Mouse (Mus musculus): ENCODE data around the gene Bcar3. TPM values are rescaled to one million over a fixed set of nuclear protein-coding genes. Genes with fewer than 3 reads are reported as not detected.

Bcar3 gene
- polyA plus RNA-seq, 1 experiment from 2014 or later: 6.8 TPM

DNA sequence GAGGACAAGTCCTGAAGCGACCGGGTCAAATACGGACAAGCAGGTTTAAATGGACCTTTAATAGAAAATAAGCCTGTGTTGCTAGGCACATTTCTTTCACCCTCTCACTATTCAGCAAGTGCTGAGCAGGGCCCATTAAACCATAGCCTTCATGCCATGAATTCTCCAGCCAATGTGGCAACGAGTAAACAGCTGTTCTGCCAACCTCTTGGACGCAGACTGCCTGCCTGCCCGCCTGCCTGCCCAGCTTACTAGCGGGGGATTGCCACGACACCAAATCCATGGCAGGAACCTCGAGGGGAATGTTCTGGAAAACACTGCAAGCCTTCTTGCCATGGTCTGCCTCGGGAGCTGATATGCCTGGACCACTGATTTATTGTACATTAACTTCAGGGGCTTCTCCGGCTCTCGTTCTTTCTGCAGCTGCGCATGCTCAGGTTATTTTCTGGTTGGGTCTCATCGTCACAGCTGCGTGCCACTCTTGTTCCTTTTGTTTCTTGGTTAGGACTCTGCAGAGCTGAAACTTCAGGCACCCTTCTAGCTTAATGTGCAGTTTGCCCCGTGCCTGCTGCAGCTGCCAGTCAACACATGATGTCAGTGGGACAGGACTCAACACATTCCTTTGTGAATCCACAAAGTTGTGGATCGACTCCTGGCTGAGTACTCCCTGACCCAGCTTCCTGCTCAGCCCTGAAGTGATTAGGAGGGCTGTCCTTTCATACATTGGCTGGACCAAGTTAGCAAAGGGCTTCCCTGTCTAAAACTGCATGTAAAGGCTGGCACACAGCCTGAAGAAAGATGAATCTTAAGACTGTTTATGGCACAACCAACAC is 120.0 kb downstream of the Bcar3 start:
- peak overlapping the region; percentile 11; the same call in 1 of the 2 replicates for H3K4me3 ChIP-seq
- no peak overlapping the region for H3K9ac ChIP-seq
- peaks cover 30% of the 10 kb centered on the region for H3K27me3 ChIP-seq (replicated peaks)
- H3K4me2 ChIP-seq: peak overlapping the region; percentile 25
- ATAC-seq: no peak
- H3K9me3 ChIP-seq (replicated peaks): no peaks in the 10 kb centered on the region
- no peaks in the 10 kb centered on the region for H3K4me1 ChIP-seq
- no peaks in the 10 kb centered on the region for H3K36me3 ChIP-seq
- WGBS (ENCODE audit: insufficient replicate concordance): 26% methylated on average over 17 of the region's 17 CpGs
- H3K27ac ChIP-seq: no peak overlapping the region

- Histone ChIP-seq H3K27me3 (replicated peaks) (peaks cover 39% of the 10 kb centered on the region), H3K27ac (no peak overlapping the region), H3K9me3 (replicated peaks) (no peaks in the 10 kb centered on the region), H3K36me3 (no peaks in the 10 kb centered on the region), H3K4me3 (no peak overlapping the region), H3K4me2 (no peak overlapping the region), H3K9ac (no peak overlapping the region), H3K4me1 (no peaks in the 10 kb centered on the region)
- WGBS (ENCODE audit: insufficient replicate concordance): 64% methylated on average over 8 of the region's 8 CpGs
- ATAC-seq: no peak
Measured at GRCm38 (mm10) chr3:122414868-122415267, 120.9 kb downstream of the Bcar3 start.

- Histone ChIP-seq H3K9me3 (replicated peaks) (no peaks in the 10 kb centered on the region), H3K27ac (no peak overlapping the region), H3K4me1 (no peaks in the 10 kb centered on the region), H3K27me3 (replicated peaks) (peaks cover 62% of the 10 kb centered on the region), H3K36me3 (no peaks in the 10 kb centered on the region), H3K4me2 (no peak overlapping the region), H3K9ac (no peak overlapping the region), H3K4me3 (no peak overlapping the region)
- WGBS (ENCODE audit: insufficient replicate concordance): 59% methylated on average over 11 of the region's 11 CpGs
- no peak for ATAC-seq
Measured at GRCm38 (mm10) chr3:122417466-122417865, 123.5 kb downstream of the Bcar3 start.

GRCm38 (mm10) chr3:122418564-122419274 is 124.8 kb downstream of the Bcar3 start:
- no peaks in the 10 kb centered on the region for H3K4me1 ChIP-seq
- H3K9me3 ChIP-seq (replicated peaks): no peaks in the 10 kb centered on the region
- no peak for ATAC-seq
- peaks cover 55% of the 10 kb centered on the region for H3K27me3 ChIP-seq (replicated peaks)
- peak overlapping the region; percentile 71 for H3K4me2 ChIP-seq
- no peak overlapping the region for H3K27ac ChIP-seq
- H3K4me3 ChIP-seq: peak overlapping the region; percentile 59; the same call in 1 of the 2 replicates
- H3K36me3 ChIP-seq: no peaks in the 10 kb centered on the region
- WGBS (ENCODE audit: insufficient replicate concordance): 32% methylated on average over 16 of the region's 16 CpGs
- H3K9ac ChIP-seq: no peak overlapping the region

DNA sequence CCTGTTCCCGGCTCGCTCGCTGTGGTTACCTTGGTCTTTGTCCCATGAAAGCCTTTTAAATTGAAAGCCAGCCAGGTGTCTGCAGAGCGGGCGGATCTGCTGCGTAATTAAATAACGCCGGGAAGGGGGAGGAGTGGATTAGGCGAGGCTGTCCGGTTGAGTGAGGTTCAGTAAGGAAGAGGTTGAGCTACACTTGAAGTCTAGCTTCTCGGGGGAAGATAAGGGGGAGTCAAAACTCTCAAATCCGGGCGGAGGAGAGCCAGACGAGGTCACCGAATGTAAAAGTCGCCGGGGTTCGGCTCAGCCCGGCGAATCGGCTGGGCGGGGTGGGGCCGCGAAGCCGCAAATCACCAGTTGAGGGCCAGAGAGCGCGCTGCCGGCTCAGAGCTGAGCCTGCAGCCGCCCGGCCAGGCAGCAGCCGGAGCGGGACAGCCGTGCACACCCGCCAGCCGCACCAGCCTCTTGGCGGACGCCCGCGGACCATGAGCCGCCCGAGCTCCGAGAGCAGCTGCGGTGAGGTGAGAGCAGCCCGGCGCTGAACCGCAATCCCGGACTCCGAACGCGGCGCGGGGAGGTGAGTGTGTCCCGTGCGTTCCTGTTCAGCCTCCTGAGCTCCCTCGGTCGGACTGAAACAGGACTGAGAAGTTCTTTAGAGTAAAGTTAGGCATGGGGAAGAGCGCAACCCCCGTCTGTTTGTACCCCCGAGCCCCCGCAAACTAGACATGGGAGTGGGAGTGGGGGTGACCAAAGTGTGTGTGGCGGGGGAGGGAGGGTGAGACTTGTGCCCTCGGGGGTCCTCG is 125.9 kb downstream of the Bcar3 start:
- peaks cover 48% of the 10 kb centered on the region for H3K27me3 ChIP-seq (replicated peaks)
- H3K9ac ChIP-seq: peak overlapping the region; percentile 62
- no peak overlapping the region for H3K27ac ChIP-seq
- peak; percentile 73 for ATAC-seq
- WGBS (ENCODE audit: insufficient replicate concordance): 2% methylated on average over 63 of the region's 63 CpGs
- no peaks in the 10 kb centered on the region for H3K36me3 ChIP-seq
- H3K4me2 ChIP-seq: peak overlapping the region; percentile 71
- no peaks in the 10 kb centered on the region for H3K4me1 ChIP-seq
- peak overlapping the region; percentile 59 for H3K4me3 ChIP-seq
- no peaks in the 10 kb centered on the region for H3K9me3 ChIP-seq (replicated peaks)

- WGBS (ENCODE audit: insufficient replicate concordance): 4% methylated on average over 15 of the region's 15 CpGs
- ATAC-seq: peak; percentile 19; the same call in 1 of the 2 replicates
- peak overlapping the region; percentile 59 for H3K4me3 ChIP-seq
- no peaks in the 10 kb centered on the region for H3K36me3 ChIP-seq
- peak overlapping the region; percentile 62 for H3K9ac ChIP-seq
- H3K27me3 ChIP-seq (replicated peaks): peaks cover 48% of the 10 kb centered on the region
- H3K9me3 ChIP-seq (replicated peaks): no peaks in the 10 kb centered on the region
- no peaks in the 10 kb centered on the region for H3K4me1 ChIP-seq
- H3K27ac ChIP-seq: no peak overlapping the region
- peak overlapping the region; percentile 71 for H3K4me2 ChIP-seq
Measured at GRCm38 (mm10) chr3:122420410-122420774, 126.5 kb downstream of the Bcar3 start.

DNA sequence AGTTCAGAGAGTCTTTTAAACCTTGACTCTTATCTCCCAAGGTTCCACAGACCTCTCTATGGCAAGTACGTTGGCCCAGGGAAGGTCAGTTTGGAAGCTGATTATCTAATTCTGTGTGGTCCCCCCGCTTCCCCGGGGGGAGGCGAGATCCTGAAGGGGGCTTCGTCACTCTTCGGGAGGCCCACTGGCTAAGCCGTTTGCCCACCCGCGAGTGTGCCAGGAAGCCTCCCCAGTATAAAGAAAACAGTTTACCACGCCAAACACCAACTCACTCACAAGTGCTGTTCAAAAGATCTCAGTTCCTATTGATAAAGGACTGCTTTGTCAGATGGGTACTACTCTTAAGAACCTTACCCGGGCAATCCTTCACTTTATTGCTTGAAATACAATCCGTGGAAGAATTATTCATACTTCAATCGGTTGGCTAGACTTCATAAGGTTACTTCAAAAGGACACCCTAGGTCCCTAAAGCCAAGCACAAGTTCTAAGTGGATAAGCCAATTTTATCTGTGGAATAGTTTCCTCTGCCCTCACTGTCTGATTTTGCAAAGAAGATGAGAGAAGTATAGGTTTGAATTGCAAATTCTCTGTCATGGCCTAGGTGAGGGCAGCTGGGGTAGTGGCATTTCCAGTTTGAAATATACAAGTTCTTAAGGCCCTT is 127.2 kb downstream of the Bcar3 start:
- ATAC-seq: no peak
- peak overlapping the region; percentile 59 for H3K4me3 ChIP-seq
- H3K9ac ChIP-seq: no peak overlapping the region
- no peaks in the 10 kb centered on the region for H3K9me3 ChIP-seq (replicated peaks)
- H3K4me2 ChIP-seq: peak overlapping the region; percentile 71
- H3K4me1 ChIP-seq: no peaks in the 10 kb centered on the region
- H3K27ac ChIP-seq: 0 out of 2 replicates have a peak overlapping the region, but pooled peaks have one; percentile 20
- peaks cover 48% of the 10 kb centered on the region for H3K27me3 ChIP-seq (replicated peaks)
- no peaks in the 10 kb centered on the region for H3K36me3 ChIP-seq
- WGBS (ENCODE audit: insufficient replicate concordance): 21% methylated on average over 13 of the region's 13 CpGs

GRCm38 (mm10) chr3:122421802-122422201 is 127.9 kb downstream of the Bcar3 start:
- WGBS (ENCODE audit: insufficient replicate concordance): 47% methylated on average over 7 of the region's 7 CpGs
- 0 out of 2 replicates have a peak overlapping the region, but pooled peaks have one; percentile 20 for H3K27ac ChIP-seq
- ATAC-seq: no peak
- no peaks in the 10 kb centered on the region for H3K36me3 ChIP-seq
- no peak overlapping the region for H3K9ac ChIP-seq
- H3K4me3 ChIP-seq: no peak overlapping the region
- H3K27me3 ChIP-seq (replicated peaks): peaks cover 48% of the 10 kb centered on the region
- H3K9me3 ChIP-seq (replicated peaks): no peaks in the 10 kb centered on the region
- H3K4me1 ChIP-seq: no peaks in the 10 kb centered on the region
- H3K4me2 ChIP-seq: peak overlapping the region; percentile 71

- H3K27me3 ChIP-seq (replicated peaks): peaks cover 48% of the 10 kb centered on the region
- H3K4me3 ChIP-seq: no peak overlapping the region
- no peak for ATAC-seq
- H3K27ac ChIP-seq: 0 out of 2 replicates have a peak overlapping the region, but pooled peaks have one; percentile 20
- H3K4me1 ChIP-seq: no peaks in the 10 kb centered on the region
- H3K9me3 ChIP-seq (replicated peaks): no peaks in the 10 kb centered on the region
- H3K9ac ChIP-seq: no peak overlapping the region
- 52% methylated on average over 7 of the region's 7 CpGs for WGBS (ENCODE audit: insufficient replicate concordance)
- H3K4me2 ChIP-seq: peak overlapping the region; percentile 71; the same call in 1 of the 2 replicates
- no peaks in the 10 kb centered on the region for H3K36me3 ChIP-seq
Measured at GRCm38 (mm10) chr3:122422276-122422675, 128.3 kb downstream of the Bcar3 start.

GRCm38 (mm10) chr3:122423643-122424042 is 129.7 kb downstream of the Bcar3 start:
- no peak overlapping the region for H3K4me2 ChIP-seq
- 50% methylated on average over 7 of the region's 7 CpGs for WGBS (ENCODE audit: insufficient replicate concordance)
- no peaks in the 10 kb centered on the region for H3K9me3 ChIP-seq (replicated peaks)
- no peak overlapping the region for H3K9ac ChIP-seq
- H3K4me3 ChIP-seq: no peak overlapping the region
- no peak for ATAC-seq
- H3K27me3 ChIP-seq (replicated peaks): peaks cover 41% of the 10 kb centered on the region
- H3K36me3 ChIP-seq: no peaks in the 10 kb centered on the region
- H3K27ac ChIP-seq: no peak overlapping the region
- 0 out of 2 replicates have a peak, but pooled peaks cover 3% of the 10 kb centered on the region for H3K4me1 ChIP-seq

DNA sequence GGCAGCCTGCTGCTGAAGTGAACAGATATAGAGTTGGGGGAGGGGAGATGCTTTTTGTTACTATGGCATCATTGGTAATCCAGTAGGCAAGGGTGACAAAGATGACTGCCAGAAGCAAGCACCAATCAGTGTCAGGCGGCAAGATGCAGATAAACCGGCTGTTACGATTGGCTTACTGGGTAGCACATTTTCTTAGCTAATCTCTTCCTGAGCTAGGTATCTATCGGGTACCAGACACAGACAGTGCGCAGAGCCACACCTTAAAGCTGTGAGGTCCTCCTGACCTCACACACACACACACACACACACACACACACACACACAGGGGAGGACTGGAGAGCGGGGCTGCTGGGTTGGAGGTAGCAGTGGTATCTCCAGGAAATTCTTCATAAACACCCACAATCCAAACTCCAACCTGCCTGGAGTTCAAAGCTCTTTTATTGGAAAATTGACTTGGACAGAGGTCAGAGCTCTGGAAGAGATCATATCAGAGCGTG is 134.4 kb downstream of the Bcar3 start:
- Histone ChIP-seq H3K27ac (0 out of 2 replicates have a peak overlapping the region, but pooled peaks have one; percentile 6), H3K27me3 (replicated peaks) (no peaks in the 10 kb centered on the region), H3K4me3 (no peak overlapping the region), H3K36me3 (no peaks in the 10 kb centered on the region), H3K9ac (no peak overlapping the region), H3K4me2 (no peak overlapping the region), H3K4me1 (peaks cover 8% of the 10 kb centered on the region), H3K9me3 (replicated peaks) (no peaks in the 10 kb centered on the region)
- ATAC-seq: peak; percentile 64
- WGBS (ENCODE audit: insufficient replicate concordance): 60% methylated on average over 7 of the region's 7 CpGs
